Mouse (Mus musculus): ENCODE measurements around the gene Tomt. TPM values are rescaled to one million over a fixed set of nuclear protein-coding genes. Genes with fewer than 3 reads are reported as not detected.

Gene Tomt
- total and polyA plus RNA-seq, 2 experiments from 2014 or later: 0.23 TPM; not detected in 1

GRCm38 (mm10) chr7:101860978-101861377 is 45.2 kb downstream of the Tomt start:
- Histone ChIP-seq H3K4me3 (ENCODE audit: low read depth, low read length) (no peak overlapping the region), H3K4me1 (ENCODE audit: insufficient read depth, low read length) (no peaks in the 10 kb centered on the region), H3K27me3 (ENCODE audit: insufficient read depth, low read length) (no peaks in the 10 kb centered on the region), H3K9ac (replicated peaks; ENCODE audit: low read length, poor library complexity, severe bottlenecking) (no peak overlapping the region), H3K36me3 (ENCODE audit: insufficient read depth, low read length) (no peaks in the 10 kb centered on the region), H3K4me2 (ENCODE audit: low read depth, low read length, poor library complexity, severe bottlenecking) (no peak overlapping the region), H3K9me3 (ENCODE audit: low read length) (no peaks in the 10 kb centered on the region), H3K27ac (ENCODE audit: low read depth, low read length) (no peak overlapping the region)
- ATAC-seq (ENCODE audit: low FRiP score) (no peak), DNase-seq (ENCODE audit: low spot score) (no peak)
- no peak for TF ChIP-seq CTCF (IDR thresholded peaks at IDR 0.05)

GRCm38 (mm10) chr7:101858362-101858761 is 47.8 kb downstream of the Tomt start:
- Histone ChIP-seq H3K27me3 (ENCODE audit: insufficient read depth, low read length) (no peaks in the 10 kb centered on the region), H3K9ac (replicated peaks; ENCODE audit: low read length, poor library complexity, severe bottlenecking) (no peak overlapping the region), H3K4me2 (ENCODE audit: low read depth, low read length, poor library complexity, severe bottlenecking) (no peak overlapping the region), H3K9me3 (ENCODE audit: low read length) (no peaks in the 10 kb centered on the region), H3K4me3 (ENCODE audit: low read depth, low read length) (no peak overlapping the region), H3K4me1 (ENCODE audit: insufficient read depth, low read length) (no peaks in the 10 kb centered on the region), H3K36me3 (ENCODE audit: insufficient read depth, low read length) (no peaks in the 10 kb centered on the region), H3K27ac (ENCODE audit: low read depth, low read length) (no peak overlapping the region)
- no peak for ATAC-seq (ENCODE audit: low FRiP score)
- no peak for DNase-seq (ENCODE audit: low spot score)
- TF ChIP-seq CTCF (IDR thresholded peaks at IDR 0.05): no peak
- 82% methylated on average over 9 of the region's 9 CpGs for WGBS

GRCm38 (mm10) chr7:101857094-101857493 is 49.1 kb downstream of the Tomt start, which contains the start of gene Folr2:
Gene Folr2, minus strand, starts transcription at chr7:101857194.
- Histone ChIP-seq H3K4me3 (ENCODE audit: low read depth, low read length) (no peak within 1 kb of the TSS), H3K4me2 (ENCODE audit: low read depth, low read length, poor library complexity, severe bottlenecking) (no peak within 1 kb of the TSS), H3K27ac (ENCODE audit: low read depth, low read length) (no peak within 1 kb of the TSS), H3K9me3 (ENCODE audit: low read length) (no peaks in the 10 kb centered on the region), H3K36me3 (ENCODE audit: insufficient read depth, low read length) (no peaks in the 10 kb centered on the region), H3K9ac (replicated peaks; ENCODE audit: low read length, poor library complexity, severe bottlenecking) (no peak within 1 kb of the TSS), H3K4me1 (ENCODE audit: insufficient read depth, low read length) (no peaks in the 10 kb centered on the region), H3K27me3 (ENCODE audit: insufficient read depth, low read length) (no peaks in the 10 kb centered on the region)
- ATAC-seq (ENCODE audit: low FRiP score) (no peak), DNase-seq (ENCODE audit: low spot score) (no peak)
- TF ChIP-seq CTCF (IDR thresholded peaks at IDR 0.05): no peak
- 91% methylated on average over 4 of the region's 4 CpGs for WGBS

- Histone ChIP-seq H3K9ac (replicated peaks; ENCODE audit: low read length, poor library complexity, severe bottlenecking) (no peak overlapping the region), H3K4me3 (ENCODE audit: low read depth, low read length) (no peak overlapping the region), H3K9me3 (ENCODE audit: low read length) (no peaks in the 10 kb centered on the region), H3K4me1 (ENCODE audit: insufficient read depth, low read length) (no peaks in the 10 kb centered on the region), H3K27me3 (ENCODE audit: insufficient read depth, low read length) (no peaks in the 10 kb centered on the region), H3K27ac (ENCODE audit: low read depth, low read length) (no peak overlapping the region), H3K4me2 (ENCODE audit: low read depth, low read length, poor library complexity, severe bottlenecking) (no peak overlapping the region), H3K36me3 (ENCODE audit: insufficient read depth, low read length) (no peaks in the 10 kb centered on the region)
- DNase-seq (ENCODE audit: low spot score) (no peak), ATAC-seq (ENCODE audit: low FRiP score) (no peak)
- WGBS: 89% methylated on average over 2 of the region's 2 CpGs
- TF ChIP-seq CTCF (IDR thresholded peaks at IDR 0.05): no peak
Measured at GRCm38 (mm10) chr7:101853816-101854215, 52.3 kb downstream of the Tomt start.

- Histone ChIP-seq H3K9me3 (ENCODE audit: low read length) (no peaks in the 10 kb centered on the region), H3K36me3 (ENCODE audit: insufficient read depth, low read length) (no peaks in the 10 kb centered on the region), H3K9ac (replicated peaks; ENCODE audit: low read length, poor library complexity, severe bottlenecking) (no peak overlapping the region), H3K4me1 (ENCODE audit: insufficient read depth, low read length) (no peaks in the 10 kb centered on the region), H3K4me2 (ENCODE audit: low read depth, low read length, poor library complexity, severe bottlenecking) (no peak overlapping the region), H3K27me3 (ENCODE audit: insufficient read depth, low read length) (no peaks in the 10 kb centered on the region), H3K4me3 (ENCODE audit: low read depth, low read length) (no peak overlapping the region), H3K27ac (ENCODE audit: low read depth, low read length) (no peak overlapping the region)
- TF ChIP-seq CTCF (IDR thresholded peaks at IDR 0.05): no peak
- ATAC-seq (ENCODE audit: low FRiP score) (no peak), DNase-seq (ENCODE audit: low spot score) (no peak)
- 81% methylated on average over 6 of the region's 6 CpGs for WGBS
Measured at GRCm38 (mm10) chr7:101852846-101853245, 53.3 kb downstream of the Tomt start.

- Histone ChIP-seq H3K4me1 (ENCODE audit: insufficient read depth, low read length) (no peaks in the 10 kb centered on the region), H3K9ac (replicated peaks; ENCODE audit: low read length, poor library complexity, severe bottlenecking) (no peak overlapping the region), H3K4me2 (ENCODE audit: low read depth, low read length, poor library complexity, severe bottlenecking) (no peak overlapping the region), H3K4me3 (ENCODE audit: low read depth, low read length) (no peak overlapping the region), H3K27ac (ENCODE audit: low read depth, low read length) (no peak overlapping the region), H3K27me3 (ENCODE audit: insufficient read depth, low read length) (no peaks in the 10 kb centered on the region), H3K9me3 (ENCODE audit: low read length) (no peaks in the 10 kb centered on the region), H3K36me3 (ENCODE audit: insufficient read depth, low read length) (no peaks in the 10 kb centered on the region)
- TF ChIP-seq CTCF (IDR thresholded peaks at IDR 0.05): no peak
- 85% methylated on average over 6 of the region's 6 CpGs for WGBS
- no peak for ATAC-seq (ENCODE audit: low FRiP score)
- no peak for DNase-seq (ENCODE audit: low spot score)
Measured at GRCm38 (mm10) chr7:101851689-101852088, 54.5 kb downstream of the Tomt start.

Small RNA genes lying within 50 kb of the gene (microRNA-seq; reads per million reads assigned to microRNA genes)
- not detected for gene Gm22655 (ENCODE audit: borderline number of aligned reads)

Other genes starting within 250 kb of the Tomt start
- 39.7 and 53.1 TPM in 2 replicates for gene Clpb, start 242.7 kb downstream of the Tomt start, total RNA-seq (2014; rRNA removed)
- gene Clpb, start 242.7 kb downstream of the Tomt start, polyA plus RNA-seq (2015; fragmentation: Nextera tagmentation; extraction: Ambion mirVana): 33.4 and 43.3 TPM in 2 replicates
- 0.82 TPM in 1 of 2 replicates, not detected in the other for gene Phox2a, start 88.0 kb downstream of the Tomt start, total RNA-seq (2014; rRNA removed)
- gene Phox2a, start 88.0 kb downstream of the Tomt start, polyA plus RNA-seq (2015; fragmentation: Nextera tagmentation; extraction: Ambion mirVana): 0.12 TPM in 1 of 2 replicates, not detected in the other
- 16.8 and 21.2 TPM in 2 replicates for gene Inppl1, start 68.1 kb downstream of the Tomt start, total RNA-seq (2014; rRNA removed)
- gene Inppl1, start 68.1 kb downstream of the Tomt start, polyA plus RNA-seq (2015; fragmentation: Nextera tagmentation; extraction: Ambion mirVana): 5.7 and 8.0 TPM in 2 replicates
- 2.6 and 3.4 TPM in 2 replicates for gene Folr2, start 49.2 kb downstream of the Tomt start, total RNA-seq (2014; rRNA removed)
- gene Folr2, start 49.2 kb downstream of the Tomt start, polyA plus RNA-seq (2015; fragmentation: Nextera tagmentation; extraction: Ambion mirVana): 2.3 and 3.5 TPM in 2 replicates
- 49.9 and 56.9 TPM in 2 replicates for gene Anapc15, start 42.6 kb downstream of the Tomt start, total RNA-seq (2014; rRNA removed)
- gene Anapc15, start 42.6 kb downstream of the Tomt start, polyA plus RNA-seq (2015; fragmentation: Nextera tagmentation; extraction: Ambion mirVana): 62.7 and 68.3 TPM in 2 replicates
- gene Folr1, start 35.6 kb downstream of the Tomt start, total RNA-seq (2014; rRNA removed): 4.9 and 11.5 TPM in 2 replicates
- gene Folr1, start 35.6 kb downstream of the Tomt start, polyA plus RNA-seq (2015; fragmentation: Nextera tagmentation; extraction: Ambion mirVana): 3.9 and 4.3 TPM in 2 replicates
- gene Lamtor1, start 455 bp downstream of the Tomt start, total RNA-seq (2014; rRNA removed): 114 and 127 TPM in 2 replicates
- 159 and 180 TPM in 2 replicates for gene Lamtor1, start 455 bp downstream of the Tomt start, polyA plus RNA-seq (2015; fragmentation: Nextera tagmentation; extraction: Ambion mirVana)
- 3.7 and 6.9 TPM in 2 replicates for gene Lrrc51, start 27.5 kb upstream of the Tomt start, total RNA-seq (2014; rRNA removed)
- 7.0 TPM in 2 replicates for gene Lrrc51, start 27.5 kb upstream of the Tomt start, polyA plus RNA-seq (2015; fragmentation: Nextera tagmentation; extraction: Ambion mirVana)
- gene Numa1, start 27.8 kb upstream of the Tomt start, total RNA-seq (2014; rRNA removed): 64.4 and 74.0 TPM in 2 replicates
- 17.9 and 20.6 TPM in 2 replicates for gene Numa1, start 27.8 kb upstream of the Tomt start, polyA plus RNA-seq (2015; fragmentation: Nextera tagmentation; extraction: Ambion mirVana)
- gene Il18bp, start 112.3 kb upstream of the Tomt start, total RNA-seq (2014; rRNA removed): 7.7 and 12.9 TPM in 2 replicates
- 3.1 and 4.2 TPM in 2 replicates for gene Il18bp, start 112.3 kb upstream of the Tomt start, polyA plus RNA-seq (2015; fragmentation: Nextera tagmentation; extraction: Ambion mirVana)
- gene Rnf121, start 159.1 kb upstream of the Tomt start, total RNA-seq (2014; rRNA removed): 31.3 and 40.7 TPM in 2 replicates
- 22.0 and 23.4 TPM in 2 replicates for gene Rnf121, start 159.1 kb upstream of the Tomt start, polyA plus RNA-seq (2015; fragmentation: Nextera tagmentation; extraction: Ambion mirVana)
- 17.3 and 18.0 TPM in 2 replicates for gene Xndc1, start 159.2 kb upstream of the Tomt start, total RNA-seq (2014; rRNA removed)
- 14.6 and 15.5 TPM in 2 replicates for gene Xndc1, start 159.2 kb upstream of the Tomt start, polyA plus RNA-seq (2015; fragmentation: Nextera tagmentation; extraction: Ambion mirVana)
- 2.1 and 2.2 TPM in 2 replicates for gene Xntrpc, start 159.4 kb upstream of the Tomt start, total RNA-seq (2014; rRNA removed)
- 0.22 and 0.60 TPM in 2 replicates for gene Xntrpc, start 159.4 kb upstream of the Tomt start, polyA plus RNA-seq (2015; fragmentation: Nextera tagmentation; extraction: Ambion mirVana)
- gene Trpc2, start 176.8 kb upstream of the Tomt start, total RNA-seq (2014; rRNA removed): 0.24 TPM in 1 of 2 replicates, not detected in the other
- gene Trpc2, start 176.8 kb upstream of the Tomt start, polyA plus RNA-seq (2015; fragmentation: Nextera tagmentation; extraction: Ambion mirVana): 0.43 TPM in 1 of 2 replicates, not detected in the other
- gene Art1, start 195.4 kb upstream of the Tomt start, total RNA-seq (2014; rRNA removed): 0.33 TPM in 1 of 2 replicates, not detected in the other
- gene Art1, start 195.4 kb upstream of the Tomt start, polyA plus RNA-seq (2015; fragmentation: Nextera tagmentation; extraction: Ambion mirVana): 0.18 and 0.22 TPM in 2 replicates
- gene Art5, start 203.1 kb upstream of the Tomt start, total RNA-seq (2014; rRNA removed): 0.49 TPM in 1 of 2 replicates, not detected in the other
- gene Art5, start 203.1 kb upstream of the Tomt start, polyA plus RNA-seq (2015; fragmentation: Nextera tagmentation; extraction: Ambion mirVana): 0.18 and 0.23 TPM in 2 replicates
- 0.05 TPM in 1 of 2 replicates, not detected in the other for gene Chrna10, start 210.5 kb upstream of the Tomt start, total RNA-seq (2014; rRNA removed)
- not detected in 2 replicates for gene Chrna10, start 210.5 kb upstream of the Tomt start, polyA plus RNA-seq (2015; fragmentation: Nextera tagmentation; extraction: Ambion mirVana)